Mouse (Mus musculus): ENCODE data around the gene Dapl1. TPM values are rescaled to one million over a fixed set of nuclear protein-coding genes. Genes with fewer than 3 reads are reported as not detected.

Dapl1 gene
- polyA plus RNA-seq, 1 experiment: not detected

- DNase-seq (ENCODE audit: low read depth): peak; percentile 95
- peak; percentile 88 for TF ChIP-seq CTCF (IDR thresholded peaks at IDR 0.05; ENCODE audit: borderline replicate concordance, extremely low read depth, insufficient read depth, insufficient read length)
- TF ChIP-seq POLR2A (IDR thresholded peaks at IDR 0.05; ENCODE audit: borderline replicate concordance, extremely low read depth, insufficient read depth, insufficient read length, poor library complexity, severe bottlenecking): no peak
Measured at GRCm38 (mm10) chr2:59541121-59541887, 56.9 kb downstream of the Dapl1 start.

GRCm38 (mm10) chr2:59543543-59544065 lies 59.2 kb downstream of the Dapl1 start:
- TF ChIP-seq POLR2A (IDR thresholded peaks at IDR 0.05; ENCODE audit: borderline replicate concordance, extremely low read depth, insufficient read depth, insufficient read length, poor library complexity, severe bottlenecking) (no peak), CTCF (IDR thresholded peaks at IDR 0.05; ENCODE audit: borderline replicate concordance, extremely low read depth, insufficient read depth, insufficient read length) (no peak)
- DNase-seq (ENCODE audit: low read depth): peak; percentile 63

GRCm38 (mm10) chr2:59544237-59544909 lies 59.9 kb downstream of the Dapl1 start:
- TF ChIP-seq CTCF (IDR thresholded peaks at IDR 0.05; ENCODE audit: borderline replicate concordance, extremely low read depth, insufficient read depth, insufficient read length) (no peak), POLR2A (IDR thresholded peaks at IDR 0.05; ENCODE audit: borderline replicate concordance, extremely low read depth, insufficient read depth, insufficient read length, poor library complexity, severe bottlenecking) (no peak)
- DNase-seq (ENCODE audit: low read depth): no peak

GRCm38 (mm10) chr2:59545001-59545400 lies 60.5 kb downstream of the Dapl1 start:
- TF ChIP-seq CTCF (IDR thresholded peaks at IDR 0.05; ENCODE audit: borderline replicate concordance, extremely low read depth, insufficient read depth, insufficient read length): no peak
- peak; percentile 61 for DNase-seq (ENCODE audit: low read depth)

GRCm38 (mm10) chr2:59547369-59548099 lies 63.1 kb downstream of the Dapl1 start:
- TF ChIP-seq POLR2A (IDR thresholded peaks at IDR 0.05; ENCODE audit: borderline replicate concordance, extremely low read depth, insufficient read depth, insufficient read length, poor library complexity, severe bottlenecking) (no peak), CTCF (IDR thresholded peaks at IDR 0.05; ENCODE audit: borderline replicate concordance, extremely low read depth, insufficient read depth, insufficient read length) (no peak)
- no peak for DNase-seq (ENCODE audit: low read depth)

GRCm38 (mm10) chr2:59552784-59553183 lies 68.3 kb downstream of the Dapl1 start:
- TF ChIP-seq POLR2A (IDR thresholded peaks at IDR 0.05; ENCODE audit: borderline replicate concordance, extremely low read depth, insufficient read depth, insufficient read length, poor library complexity, severe bottlenecking): no peak
- peak; percentile 79 for DNase-seq (ENCODE audit: low read depth)

GRCm38 (mm10) chr2:59554373-59554940 lies 70.0 kb downstream of the Dapl1 start:
- TF ChIP-seq POLR2A (IDR thresholded peaks at IDR 0.05; ENCODE audit: borderline replicate concordance, extremely low read depth, insufficient read depth, insufficient read length, poor library complexity, severe bottlenecking): no peak
- no peak for TF ChIP-seq CTCF (IDR thresholded peaks at IDR 0.05; ENCODE audit: borderline replicate concordance, extremely low read depth, insufficient read depth, insufficient read length)
- no peak for DNase-seq (ENCODE audit: low read depth)

Other genes with a start within 250 kb of the Dapl1 start
- gene Tanc1, start 127.4 kb downstream of the Dapl1 start, polyA plus RNA-seq (2012; rRNA removed): 5.2 and 7.2 TPM in 2 replicates